Comparison of ENCODE assay signal across 7 mouse cellular contexts in genomic region chr19:6140678-6141393, GRCm38 (mm10). TPM values are rescaled to one million over a fixed set of nuclear protein-coding genes. Genes with fewer than 3 reads are reported as not detected.
A peak's percentile ranks its signal among the peaks of the same experiment; 100 is the strongest.
DNase-seq lines count a peak whose midpoint lies in the region; ATAC-seq and TF ChIP-seq lines count a peak whose summit lies in the region.

Gene Batf2, plus strand, starts transcription at chr19:6140983.

- peak within 1 kb of the TSS; percentile 95 for H3K27ac ChIP-seq in embryonic facial prominence, embryonic 11.5 days (replicated peaks; ENCODE audit: low read depth, low read length)
- H3K27ac ChIP-seq in kidney, adult 2 months (ENCODE audit: insufficient read depth, low read depth, low read length), result peak within 1 kb of the TSS; percentile 86
- H3K27ac ChIP-seq in limb, embryonic 12.5 days, result peak within 1 kb of the TSS; percentile 98
- H3K27ac ChIP-seq in midbrain, embryonic 15.5 days, result peak within 1 kb of the TSS; percentile 99
- peak within 1 kb of the TSS; percentile 97 for H3K27ac ChIP-seq in spleen, adult 2 months (ENCODE audit: insufficient read depth, low read length)

- H3K27me3 ChIP-seq in embryonic facial prominence, embryonic 11.5 days (ENCODE audit: control insufficient read depth, insufficient read depth, low read length), result no peaks in the 10 kb centered on the region
- H3K27me3 ChIP-seq in kidney, adult 2 months (replicated peaks; ENCODE audit: control insufficient read depth, insufficient read depth, low read length), result no peaks in the 10 kb centered on the region
- H3K27me3 ChIP-seq in limb, embryonic 12.5 days, result no peaks in the 10 kb centered on the region
- no peaks in the 10 kb centered on the region for H3K27me3 ChIP-seq in midbrain, embryonic 15.5 days (replicated peaks)
- no peaks in the 10 kb centered on the region for H3K27me3 ChIP-seq in spleen, adult 2 months (ENCODE audit: control insufficient read depth, insufficient read depth, low read length)

- peak within 1 kb of the TSS; percentile 66 for H3K4me3 ChIP-seq in embryonic facial prominence, embryonic 11.5 days (ENCODE audit: low read depth, low read length)
- H3K4me3 ChIP-seq in kidney, adult 2 months (ENCODE audit: insufficient read depth, low read depth, low read length), result peak within 1 kb of the TSS; percentile 84
- peak within 1 kb of the TSS; percentile 64 for H3K4me3 ChIP-seq in limb, embryonic 12.5 days (replicated peaks)
- peak within 1 kb of the TSS; percentile 68 for H3K4me3 ChIP-seq in midbrain, embryonic 15.5 days
- H3K4me3 ChIP-seq in spleen, adult 2 months (ENCODE audit: extremely low read depth, insufficient read depth, insufficient read length), result peak within 1 kb of the TSS; percentile 96

- under 1% methylated on average over 66 of the region's 68 CpGs for WGBS in embryonic facial prominence, embryonic 11.5 days
- WGBS in kidney, adult 2 months, result under 1% methylated on average over 68 of the region's 68 CpGs
- 0% methylated on average over 67 of the region's 68 CpGs for WGBS in limb, embryonic 12.5 days
- under 1% methylated on average over 68 of the region's 68 CpGs for WGBS in midbrain, embryonic 15.5 days
- 1% methylated on average over 63 of the region's 68 CpGs for WGBS in spleen, adult 2 months

- H3K36me3 ChIP-seq in embryonic facial prominence, embryonic 11.5 days (replicated peaks; ENCODE audit: control insufficient read depth, insufficient read depth, low read depth, low read length), result no peaks in the 10 kb centered on the region
- no peaks in the 10 kb centered on the region for H3K36me3 ChIP-seq in kidney, adult 2 months (ENCODE audit: control insufficient read depth, insufficient read depth, low read length)
- peaks cover 19% of the 10 kb centered on the region for H3K36me3 ChIP-seq in limb, embryonic 12.5 days
- peaks cover 7% of the 10 kb centered on the region; the same call in 1 of the 2 replicates for H3K36me3 ChIP-seq in midbrain, embryonic 15.5 days (replicated peaks)
- H3K36me3 ChIP-seq in spleen, adult 2 months (ENCODE audit: control insufficient read depth, insufficient read depth, low read length), result no peaks in the 10 kb centered on the region; the same call in 1 of the 2 replicates

- DNase-seq in adrenal gland, postnatal 14 days, result peak; percentile 95
- peak; percentile 98 for DNase-seq in embryonic facial prominence, embryonic 11.5 days (ENCODE audit: low spot score)
- DNase-seq in heart, adult 18-20 months, result peak; percentile 93
- DNase-seq in kidney, adult 2 months, result peak; percentile 95
- peak; percentile 85 to 91 for DNase-seq in spleen, adult 2 months (ENCODE audit: low read depth in 1 of 2, low spot score in 2 of 2)

- TF ChIP-seq CTCF in kidney, adult 2 months (conservative IDR thresholded peaks at IDR 0.05; ENCODE audit: insufficient read depth, insufficient read length, low read depth, low read length), result peak; percentile 71
- TF ChIP-seq CTCF in spleen, adult 2 months (IDR thresholded peaks at IDR 0.05; ENCODE audit: extremely low read depth, insufficient read depth, insufficient read length, insufficient replicate concordance), result peak; percentile 79

- peak; percentile 90 for ATAC-seq in embryonic facial prominence, embryonic 11.5 days (replicated peaks; ENCODE audit: insufficient number of reproducible peaks, low FRiP score, low TSS enrichment, low read depth)
- ATAC-seq in limb, embryonic 12.5 days (ENCODE audit: insufficient number of reproducible peaks, insufficient read depth, low FRiP score, low TSS enrichment, low read depth), result peak; percentile 91
- ATAC-seq in midbrain, embryonic 15.5 days (replicated peaks), result peak; percentile 93

- H3K4me2 ChIP-seq in embryonic facial prominence, embryonic 11.5 days (ENCODE audit: low read depth, low read length), result peak within 1 kb of the TSS; percentile 82
- H3K4me2 ChIP-seq in limb, embryonic 12.5 days, result peak within 1 kb of the TSS; percentile 83
- H3K4me2 ChIP-seq in midbrain, embryonic 15.5 days, result peak within 1 kb of the TSS; percentile 80

- no peaks in the 10 kb centered on the region for H3K4me1 ChIP-seq in embryonic facial prominence, embryonic 11.5 days (ENCODE audit: control insufficient read depth, insufficient read depth, low read length)
- 0 out of 2 replicates have a peak, but pooled peaks cover 4% of the 10 kb centered on the region for H3K4me1 ChIP-seq in kidney, adult 2 months (ENCODE audit: control insufficient read depth, insufficient read depth, low read length)
- H3K4me1 ChIP-seq in limb, embryonic 12.5 days (replicated peaks), result peaks cover 14% of the 10 kb centered on the region
- H3K4me1 ChIP-seq in midbrain, embryonic 15.5 days, result peaks cover 14% of the 10 kb centered on the region
- no peaks in the 10 kb centered on the region for H3K4me1 ChIP-seq in spleen, adult 2 months (ENCODE audit: control insufficient read depth, insufficient read depth, insufficient read length)

- H3K9me3 ChIP-seq in embryonic facial prominence, embryonic 11.5 days (replicated peaks; ENCODE audit: control insufficient read depth, low read length), result no peaks in the 10 kb centered on the region
- no peaks in the 10 kb centered on the region for H3K9me3 ChIP-seq in limb, embryonic 12.5 days
- no peaks in the 10 kb centered on the region for H3K9me3 ChIP-seq in midbrain, embryonic 15.5 days

- no peak for TF ChIP-seq POLR2A in kidney, adult 2 months (IDR thresholded peaks at IDR 0.05; ENCODE audit: low read depth, low read length)
- TF ChIP-seq POLR2A in spleen, adult 2 months (IDR thresholded peaks at IDR 0.05; ENCODE audit: low read depth, low read length), result peak; percentile 11; the same call in 1 of the 2 replicates

- H3K9ac ChIP-seq in embryonic facial prominence, embryonic 11.5 days (replicated peaks; ENCODE audit: low read length), result peak within 1 kb of the TSS; percentile 87
- H3K9ac ChIP-seq in limb, embryonic 12.5 days (replicated peaks), result peak within 1 kb of the TSS; percentile 86
- H3K9ac ChIP-seq in midbrain, embryonic 15.5 days, result peak within 1 kb of the TSS; percentile 85

RNA-seq across cellular contexts. Expression of gene Batf2, which starts in this region (rescaled TPM):
- 0.52 and 1.5 TPM in 2 replicates for total RNA-seq in adrenal gland, postnatal 14 days (2021)
- not detected in 2 replicates for polyA plus RNA-seq in embryonic facial prominence, embryonic 11.5 days (2014; fragmentation: Nextera tagmentation; extraction: Ambion mirVana)
- 1 to 10 TPM in 1 of 2 experiments, under 1 TPM in 1; 0.54 to 2.7 TPM for total RNA-seq in heart, adult 18-20 months (2021)
- 4.8 and 5.5 TPM in 2 replicates for polyA plus RNA-seq in kidney, adult 2 months (2012; rRNA removed)
- not detected in 2 replicates for polyA plus RNA-seq in limb, embryonic 12.5 days (2016; fragmentation: Nextera tagmentation; extraction: Ambion mirVana)
- polyA plus RNA-seq in midbrain, embryonic 15.5 days (2015; fragmentation: Nextera tagmentation; extraction: Ambion mirVana), result 0.20 TPM in 1 of 2 replicates, not detected in the other
- polyA plus RNA-seq in spleen, adult 2 months (2012; rRNA removed), result 8.0 and 10.8 TPM in 2 replicates

Comparison
In these comparisons a context has a peak if more than half of its experiments do, and no peak if none do; other contexts are left out.
1. Peak in every context shown above with its lines: DNase-seq, ATAC-seq, H3K4me3 ChIP-seq and H3K27ac ChIP-seq.
2. Peak in DNase-seq, ATAC-seq, H3K4me3 ChIP-seq, H3K27ac ChIP-seq, H3K9ac ChIP-seq and H3K4me2 ChIP-seq in embryonic facial prominence, embryonic 11.5 days; RNA of the gene not detected or under 1 TPM.
3. Peak in ATAC-seq, H3K4me3 ChIP-seq, H3K27ac ChIP-seq, H3K9ac ChIP-seq and H3K4me2 ChIP-seq in limb, embryonic 12.5 days; RNA of the gene not detected or under 1 TPM.
4. Peak in ATAC-seq, H3K4me3 ChIP-seq, H3K27ac ChIP-seq, H3K9ac ChIP-seq and H3K4me2 ChIP-seq in midbrain, embryonic 15.5 days; RNA of the gene not detected or under 1 TPM.